Mouse (Mus musculus) macrophage (primary cell): ENCODE data around the gene Frmd5. TPM values are rescaled to one million over a fixed set of nuclear protein-coding genes. Genes with fewer than 3 reads are reported as not detected.
"Not testable (repeated sequence)": the region's sequence is repeated elsewhere in the genome, so short reads cannot be mapped to it uniquely, and the experiment has no call there.

Experiments
- H3K27ac ChIP-seq: fragments of 350-480 bp; formaldehyde crosslinking; 2 replicates; pipeline ENCODE4 v1.9.0; 2021
- H3K36me3 ChIP-seq: fragments of 350-480 bp; formaldehyde crosslinking; 2 replicates; pipeline ENCODE4 v1.9.0; 2021; ENCODE audit errors: inconsistent target
- H3K4me3 ChIP-seq: fragments of 350-480 bp; formaldehyde crosslinking; 2 replicates; pipeline ENCODE4 v1.9.0; 2021; ENCODE audit errors: inconsistent target
- H3K79me2 ChIP-seq: fragments of 350-480 bp; formaldehyde crosslinking; 2 replicates; pipeline ENCODE4 v1.9.0; 2021; ENCODE audit errors: inconsistent target
- WGBS: methylation state at CpG from one replicate; pipeline ENCODE4 v1.1.7; 2026; ENCODE audit warnings: inconsistent platforms; ENCODE audit not compliant: missing documents; 5-methylcytosine and 5-hydroxymethylcytosine counted together
- polyA plus RNA-seq: library from polyadenylated mRNA; stranded (reverse); fragments of 250-400 nt; gene quantifications from 3 replicates; pipeline ENCODE4 v1.2.4, GENCODE M21; 2018; ENCODE audit warnings: inconsistent platforms

The Frmd5 gene
- polyA plus RNA-seq, 1 experiment from 2014 or later: not detected

- H3K27ac ChIP-seq: no peak overlapping the region
- WGBS: 74% methylated on average over 9 of the region's 9 CpGs
- H3K36me3 ChIP-seq: no peaks in the 10 kb centered on the region
- no peak overlapping the region for H3K4me3 ChIP-seq
- H3K79me2 ChIP-seq: no peaks in the 10 kb centered on the region
These were observed 232.7 kb downstream of the Frmd5 start for GRCm38 (mm10) chr2:121574066-121574630.

GRCm38 (mm10) chr2:121571780-121572179 is 235.1 kb downstream of the Frmd5 start:
- Histone ChIP-seq H3K79me2 (no peaks in the 10 kb centered on the region), H3K4me3 (no peak overlapping the region), H3K36me3 (no peaks in the 10 kb centered on the region), H3K27ac (no peak overlapping the region)
- WGBS: 15% methylated on average over 7 of the region's 7 CpGs

GRCm38 (mm10) chr2:121570999-121571655 is 235.8 kb downstream of the Frmd5 start:
- Histone ChIP-seq H3K4me3 (no peak overlapping the region), H3K36me3 (no peaks in the 10 kb centered on the region), H3K27ac (no peak overlapping the region), H3K79me2 (no peaks in the 10 kb centered on the region)
- 74% methylated on average over 8 of the region's 8 CpGs for WGBS

GRCm38 (mm10) chr2:121570049-121570448 is 236.8 kb downstream of the Frmd5 start:
- Histone ChIP-seq H3K4me3 (no peak overlapping the region), H3K27ac (no peak overlapping the region), H3K79me2 (no peaks in the 10 kb centered on the region), H3K36me3 (no peaks in the 10 kb centered on the region)
- WGBS: 86% methylated on average over 3 of the region's 3 CpGs

GRCm38 (mm10) chr2:121565911-121566310 is 241.0 kb downstream of the Frmd5 start:
- H3K27ac ChIP-seq: no peak overlapping the region
- 87% methylated on average over 5 of the region's 5 CpGs for WGBS
- no peaks in the 10 kb centered on the region for H3K79me2 ChIP-seq
- H3K4me3 ChIP-seq: no peak overlapping the region
- H3K36me3 ChIP-seq: no peaks in the 10 kb centered on the region

GRCm38 (mm10) chr2:121563117-121563516 is 243.8 kb downstream of the Frmd5 start:
- 91% methylated on average over 2 of the region's 3 CpGs for WGBS
- no peaks in the 10 kb centered on the region for H3K79me2 ChIP-seq
- no peak overlapping the region for H3K4me3 ChIP-seq
- H3K27ac ChIP-seq: no peak overlapping the region
- no peaks in the 10 kb centered on the region for H3K36me3 ChIP-seq

GRCm38 (mm10) chr2:121551271-121551670 is 255.6 kb downstream of the Frmd5 start:
- WGBS: 87% methylated on average over 8 of the region's 8 CpGs
- Histone ChIP-seq H3K27ac (no peak overlapping the region), H3K4me3 (no peak overlapping the region), H3K36me3 (no peaks in the 10 kb centered on the region), H3K79me2 (no peaks in the 10 kb centered on the region)

GRCm38 (mm10) chr2:121549630-121550029 is 257.3 kb downstream of the Frmd5 start:
- H3K79me2 ChIP-seq: no peaks in the 10 kb centered on the region
- H3K4me3 ChIP-seq: no peak overlapping the region
- WGBS: 94% methylated on average over 6 of the region's 6 CpGs
- H3K36me3 ChIP-seq: no peaks in the 10 kb centered on the region
- H3K27ac ChIP-seq: no peak overlapping the region

GRCm38 (mm10) chr2:121544829-121545228 is 262.1 kb downstream of the Frmd5 start:
- Histone ChIP-seq H3K4me3 (no peak overlapping the region), H3K36me3 (no peaks in the 10 kb centered on the region), H3K79me2 (no peaks in the 10 kb centered on the region), H3K27ac (no peak overlapping the region)
- WGBS: 95% methylated on average over 3 of the region's 3 CpGs

- H3K27ac ChIP-seq: no peak overlapping the region
- H3K79me2 ChIP-seq: no peaks in the 10 kb centered on the region
- no peaks in the 10 kb centered on the region; the same call in 1 of the 2 replicates for H3K36me3 ChIP-seq
- H3K4me3 ChIP-seq: no peak overlapping the region
- 92% methylated on average over 1 of the region's 2 CpGs for WGBS
These were observed 281.8 kb downstream of the Frmd5 start for GRCm38 (mm10) chr2:121525056-121525455.

- H3K79me2 ChIP-seq, H3K27ac ChIP-seq, H3K4me3 ChIP-seq, H3K36me3 ChIP-seq: not testable (repeated sequence)
- WGBS: 92% methylated on average over 3 of the region's 3 CpGs
These were observed 284.1 kb downstream of the Frmd5 start for GRCm38 (mm10) chr2:121522830-121523229.

GRCm38 (mm10) chr2:121522006-121522405 is 284.9 kb downstream of the Frmd5 start:
- Histone ChIP-seq H3K79me2 (no peaks in the 10 kb centered on the region), H3K4me3 (no peak overlapping the region), H3K36me3 (no peaks in the 10 kb centered on the region; the same call in 1 of the 2 replicates), H3K27ac (no peak overlapping the region)
- WGBS: 94% methylated on average over 2 of the region's 2 CpGs

GRCm38 (mm10) chr2:121518711-121519110 is 288.2 kb downstream of the Frmd5 start:
- not testable (repeated sequence) for H3K27ac ChIP-seq, H3K4me3 ChIP-seq, H3K36me3 ChIP-seq
- peaks cover 22% of the 10 kb centered on the region for H3K79me2 ChIP-seq
- 93% methylated on average over 2 of the region's 4 CpGs for WGBS

GRCm38 (mm10) chr2:121518106-121518505 is 288.8 kb downstream of the Frmd5 start:
- H3K79me2 ChIP-seq: peaks cover 24% of the 10 kb centered on the region
- 94% methylated on average over 5 of the region's 5 CpGs for WGBS
- H3K4me3 ChIP-seq: no peak overlapping the region
- no peak overlapping the region for H3K27ac ChIP-seq
- H3K36me3 ChIP-seq: no peaks in the 10 kb centered on the region

GRCm38 (mm10) chr2:121514211-121514610 is 292.7 kb downstream of the Frmd5 start:
- Histone ChIP-seq H3K4me3 (no peak overlapping the region), H3K27ac (no peak overlapping the region), H3K36me3 (no peaks in the 10 kb centered on the region), H3K79me2 (peaks cover 44% of the 10 kb centered on the region)
- 92% methylated on average over 4 of the region's 4 CpGs for WGBS
